Mouse (Mus musculus): Measurements from ENCODE around the gene Tnmd.
A peak's percentile ranks its signal among the peaks of the same experiment; 100 is the strongest.

Gene Tnmd

DNA sequence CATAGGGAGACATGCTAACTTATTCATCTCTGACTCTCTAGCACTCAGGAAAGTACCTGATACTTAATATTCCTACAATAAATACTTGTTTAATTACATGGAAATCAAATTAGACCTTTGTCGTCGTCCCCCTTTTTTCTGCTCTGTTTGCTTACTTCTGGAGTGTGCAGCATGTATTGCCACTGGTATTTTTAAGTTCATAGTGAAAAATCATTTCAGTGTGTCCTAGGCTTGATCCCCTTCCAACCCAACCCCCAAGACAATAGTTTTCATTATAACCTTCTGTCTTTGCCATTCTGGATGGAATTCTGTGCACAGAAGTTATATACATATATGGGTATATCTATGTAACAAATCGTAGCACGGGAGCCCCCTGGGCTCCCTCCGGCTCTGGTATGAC, at the start of gene Tnmd:
Gene Tnmd, plus strand, starts transcription at position 301 of the 400 bp plus-strand sequence.
- no peak for DNase-seq

DNA sequence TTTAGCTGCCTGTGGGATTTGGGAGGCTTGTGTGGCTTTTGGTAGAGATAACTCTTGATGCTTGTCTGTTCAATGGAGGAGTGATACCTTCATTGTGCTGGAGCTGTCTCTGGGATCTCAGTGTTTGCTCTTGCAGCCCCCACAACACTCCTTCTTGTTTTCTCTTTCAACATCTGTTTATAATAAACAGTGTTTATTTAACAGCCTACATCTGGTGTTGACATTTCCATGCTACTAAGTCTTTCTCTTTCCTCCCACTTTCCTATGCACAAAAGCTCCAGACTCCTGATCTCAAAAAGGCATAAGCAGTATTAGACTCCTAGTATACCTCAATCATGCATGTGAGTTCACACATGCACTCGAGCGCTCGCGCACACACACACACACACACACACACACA, 2.9 kb downstream of the Tnmd start:
- DNase-seq: no peak

GRCm38 (mm10) chrX:133869743-133870142, 19.0 kb downstream of the Tnmd start:
- DNase-seq: no peak

- DNase-seq: no peak
These were observed 36.5 kb downstream of the Tnmd start for GRCm38 (mm10) chrX:133887308-133887707.

- DNase-seq: no peak
These were observed 37.3 kb downstream of the Tnmd start for GRCm38 (mm10) chrX:133888111-133888510.

DNA sequence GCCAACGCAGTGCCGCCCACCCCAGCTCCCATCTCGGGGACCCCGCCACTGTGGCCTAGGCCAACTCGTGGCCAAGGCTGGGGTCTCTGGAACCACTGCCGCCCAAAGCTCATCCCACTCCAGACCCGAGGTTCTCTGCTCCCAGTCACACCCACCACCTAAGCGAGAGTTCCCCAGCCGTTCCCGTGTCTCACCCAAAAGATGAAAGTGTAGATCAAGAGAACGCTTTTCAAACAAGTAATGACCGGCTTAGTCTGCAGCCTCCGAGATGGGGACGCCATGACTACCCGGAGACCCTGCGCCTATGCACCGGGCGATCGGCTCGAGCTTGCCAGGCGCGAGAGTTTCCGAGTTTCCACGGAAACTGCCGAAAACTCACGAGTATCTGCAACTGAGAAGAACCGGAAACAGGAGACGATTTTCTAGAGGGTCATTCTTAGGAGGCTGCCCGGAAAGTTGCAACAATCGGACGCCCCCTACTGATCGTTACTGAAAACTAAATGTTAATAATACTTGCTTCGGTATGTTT, 47.3 kb downstream of the Tnmd start, which contains the start of gene Tspan6:
Gene Tspan6, minus strand, starts transcription at position 416 of the 529 bp plus-strand sequence.
- DNase-seq: peak; percentile 74 to 75

DNA sequence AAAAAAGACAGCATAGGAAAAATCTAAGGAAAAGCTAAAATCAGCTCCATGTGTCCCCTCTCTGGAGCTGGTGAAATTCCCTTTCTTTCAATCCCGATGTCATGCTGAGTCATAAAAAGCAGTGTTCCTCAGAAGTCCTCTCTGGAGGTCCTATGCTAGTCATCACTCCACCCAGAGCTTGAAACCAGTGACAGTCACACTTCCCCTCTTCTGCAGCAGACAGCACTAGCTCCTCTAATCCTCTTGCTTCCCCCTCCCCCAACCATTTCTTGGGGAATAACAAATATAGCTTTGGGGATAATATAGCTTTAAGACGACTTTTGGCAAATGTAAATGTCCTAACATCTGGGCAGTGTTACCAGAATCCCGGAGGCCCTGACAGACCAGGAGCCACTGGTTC, 57.5 kb downstream of the Tnmd start, which contains the start of gene Srpx2:
Gene Srpx2, plus strand, starts transcription at position 166 of the 400 bp plus-strand sequence.
- no peak for DNase-seq

DNA sequence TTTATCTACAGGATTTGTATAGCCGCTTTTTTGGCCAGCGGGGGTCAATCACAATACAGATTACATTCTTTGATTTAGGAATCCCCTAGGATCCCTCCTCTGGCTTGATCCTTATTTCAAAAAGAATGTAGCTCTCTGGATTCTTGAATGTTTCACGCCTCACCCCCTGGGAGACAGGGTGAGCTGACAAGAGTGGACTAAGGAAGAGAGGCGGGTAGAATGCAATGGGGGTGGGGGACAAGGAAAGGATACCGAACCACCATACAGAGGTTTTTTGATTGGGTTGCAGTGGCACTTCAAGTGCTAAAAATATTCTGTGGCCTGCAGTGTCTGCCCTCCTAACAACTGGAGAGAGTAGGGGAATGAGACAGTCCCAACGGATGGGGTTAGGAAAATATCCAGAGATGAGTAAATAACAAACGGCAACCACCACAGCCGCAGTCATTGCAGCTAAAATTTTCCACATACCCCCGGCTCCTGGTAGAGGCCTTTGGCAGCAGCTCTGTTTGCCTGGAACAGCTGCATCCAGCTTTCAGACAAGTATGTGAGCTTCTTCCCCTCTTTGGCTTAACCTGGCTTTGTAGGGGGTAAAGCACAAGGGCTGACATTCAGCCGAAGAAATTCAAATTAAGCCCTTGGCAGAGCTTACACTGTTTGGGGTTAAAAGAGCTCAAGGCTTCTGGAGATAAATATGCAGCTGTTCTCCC, 60.8 kb downstream of the Tnmd start:
- DNase-seq: no peak

DNA sequence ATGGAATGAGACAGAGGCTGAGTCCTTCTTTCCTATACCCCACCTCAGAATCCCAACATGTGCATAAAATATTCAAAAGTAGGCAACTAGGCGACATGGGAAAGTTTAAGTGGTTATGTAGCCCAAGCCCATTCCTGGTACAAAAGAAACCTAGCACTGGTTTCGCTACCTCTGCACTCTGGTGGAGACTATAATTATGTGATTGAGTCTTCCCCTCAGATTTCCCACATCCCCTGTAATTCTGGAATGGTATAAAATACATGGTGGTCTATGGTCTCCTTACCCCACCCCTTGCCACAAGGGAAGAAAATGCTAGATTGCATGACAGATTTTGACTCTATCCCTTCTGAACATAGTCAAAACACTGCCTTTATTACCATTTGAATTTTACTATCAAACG, 62.2 kb downstream of the Tnmd start:
- no peak for DNase-seq

GRCm38 (mm10) chrX:133914219-133914618, 63.4 kb downstream of the Tnmd start:
- no peak for DNase-seq

Measured in cerebellum, postnatal 36 days (tissue).